Mouse (Mus musculus) lung, postnatal 0 days (tissue): Measurements from ENCODE around the gene Crocc. TPM values are rescaled to one million over a fixed set of nuclear protein-coding genes. Genes with fewer than 3 reads are reported as not detected.

Experiments
- ATAC-seq: fragments of 200-750 bp; cut with Nextera tagmentation; 2 replicates; pipeline ENCODE4 v1.8.0; 2017; ENCODE audit warnings: moderate library complexity
- DNase-seq: peaks from one replicate; pipeline ENCODE4 v3.0.0-alpha.2; 2016; ENCODE audit warnings: low spot score
- H3K27ac ChIP-seq: fragments of 300-500 bp; sonication (generic); 2 replicates; pipeline ENCODE4 v1.5.1; 2014; ENCODE audit warnings: antibody characterized with exemption, mild to moderate bottlenecking, low read length, mixed read lengths
- H3K27me3 ChIP-seq: fragments of 300-500 bp; sonication (generic); replicated peaks from 2 replicates; pipeline ENCODE4 v1.6.1; 2014; ENCODE audit warnings: low read length, mixed read lengths; ENCODE audit not compliant: insufficient read depth
- H3K36me3 ChIP-seq: fragments of 300-500 bp; sonication (generic); 2 replicates; pipeline ENCODE4 v1.6.1; 2014; ENCODE audit warnings: low read length, mixed read lengths; ENCODE audit not compliant: insufficient read depth
- H3K4me1 ChIP-seq: fragments of 300-500 bp; sonication (generic); 2 replicates; pipeline ENCODE4 v1.6.1; 2014; ENCODE audit warnings: antibody characterized with exemption, low read depth, low read length, mixed read lengths; ENCODE audit not compliant: insufficient read depth
- H3K4me2 ChIP-seq: fragments of 300-500 bp; sonication (generic); replicated peaks from 2 replicates; pipeline ENCODE4 v1.6.1; 2014; ENCODE audit warnings: low read depth, mild to moderate bottlenecking, low read length, moderate library complexity, mixed read lengths
- H3K4me3 ChIP-seq: fragments of 300-500 bp; sonication (generic); 2 replicates; pipeline ENCODE4 v1.5.1; 2014; ENCODE audit warnings: low read depth, low read length
- H3K9ac ChIP-seq: fragments of 300-500 bp; sonication (generic); replicated peaks from 2 replicates; pipeline ENCODE4 v1.6.1; 2014; ENCODE audit warnings: low read depth, mild to moderate bottlenecking
- H3K9me3 ChIP-seq: fragments of 300-500 bp; sonication (generic); 2 replicates; pipeline ENCODE4 v1.6.1; 2016; ENCODE audit warnings: low read length, mixed read lengths
- CTCF ChIP-seq: IDR thresholded peaks from 2 replicates; pipeline ENCODE4 v1.5.1; 2016; ENCODE audit warnings: antibody characterized with exemption, mild to moderate bottlenecking
- EP300 ChIP-seq: IDR thresholded peaks from 2 replicates; pipeline ENCODE4 v1.6.1; 2016; ENCODE audit warnings: antibody characterized with exemption, mild to moderate bottlenecking, control low read depth
- WGBS: fragments of 180-500 bp; shearing (Covaris S2); extraction: QIAGEN DNeasy Blood & Tissue Kit; methylation state at CpG from one replicate; pipeline ENCODE4 v1.1.7; 2014; 5-methylcytosine and 5-hydroxymethylcytosine counted together
- polyA plus RNA-seq: library from polyadenylated mRNA; unstranded; fragments of >200 nt; fragmentation: Nextera tagmentation; extraction: Ambion mirVana; gene quantifications from 2 replicates; pipeline ENCODE4 v1.2.1, GENCODE M21; 2015

The Crocc gene
- polyA plus RNA-seq, 1 experiment from 2014 or later: 2.3 TPM

GRCm38 (mm10) chr4:140996812-140997211 lies 63.5 kb downstream of the Crocc start:
- ATAC-seq (no peak), DNase-seq (no peak)
- Histone ChIP-seq H3K9ac (no peak overlapping the region), H3K36me3 (peaks cover 21% of the 10 kb centered on the region), H3K27ac (no peak overlapping the region), H3K4me3 (no peak overlapping the region), H3K4me2 (no peak overlapping the region), H3K9me3 (no peaks in the 10 kb centered on the region), H3K4me1 (no peaks in the 10 kb centered on the region), H3K27me3 (no peaks in the 10 kb centered on the region)
- no peak for TF ChIP-seq EP300
- no peak for TF ChIP-seq CTCF
- 93% methylated on average over 9 of the region's 9 CpGs for WGBS

- 91% methylated on average over 8 of the region's 8 CpGs for WGBS
- no peaks in the 10 kb centered on the region for H3K4me1 ChIP-seq
- H3K9ac ChIP-seq: no peak overlapping the region
- ATAC-seq: no peak
- no peak overlapping the region for H3K4me3 ChIP-seq
- no peaks in the 10 kb centered on the region for H3K9me3 ChIP-seq
- H3K27ac ChIP-seq: no peak overlapping the region
- no peak for TF ChIP-seq EP300
- H3K4me2 ChIP-seq: no peak overlapping the region
- H3K36me3 ChIP-seq: peaks cover 17% of the 10 kb centered on the region
- DNase-seq: no peak
- no peaks in the 10 kb centered on the region for H3K27me3 ChIP-seq
Measured at GRCm38 (mm10) chr4:140995811-140996210, 64.5 kb downstream of the Crocc start.

GRCm38 (mm10) chr4:140993846-140994245 lies 66.5 kb downstream of the Crocc start:
- 81% methylated on average over 8 of the region's 8 CpGs for WGBS
- no peak for DNase-seq
- TF ChIP-seq EP300 (no peak), CTCF (no peak)
- Histone ChIP-seq H3K27me3 (no peaks in the 10 kb centered on the region), H3K4me1 (no peaks in the 10 kb centered on the region), H3K9me3 (no peaks in the 10 kb centered on the region), H3K36me3 (peaks cover 13% of the 10 kb centered on the region), H3K27ac (no peak overlapping the region), H3K4me2 (no peak overlapping the region), H3K9ac (no peak overlapping the region), H3K4me3 (no peak overlapping the region)
- ATAC-seq: no peak

- H3K27ac ChIP-seq: no peak overlapping the region
- peaks cover 5% of the 10 kb centered on the region; the same call in 1 of the 2 replicates for H3K4me1 ChIP-seq
- 88% methylated on average over 20 of the region's 20 CpGs for WGBS
- ATAC-seq (no peak), DNase-seq (no peak)
- H3K27me3 ChIP-seq: no peaks in the 10 kb centered on the region
- H3K9me3 ChIP-seq: no peaks in the 10 kb centered on the region
- H3K36me3 ChIP-seq: peaks cover 13% of the 10 kb centered on the region
- H3K4me2 ChIP-seq: no peak overlapping the region
- no peak overlapping the region for H3K4me3 ChIP-seq
- TF ChIP-seq CTCF (no peak), EP300 (no peak)
- no peak overlapping the region for H3K9ac ChIP-seq
Measured at GRCm38 (mm10) chr4:140992215-140992614, 68.1 kb downstream of the Crocc start.

GRCm38 (mm10) chr4:140989447-140989846 lies 70.9 kb downstream of the Crocc start:
- H3K4me2 ChIP-seq: 0 out of 2 replicates have a peak overlapping the region, but pooled peaks have one; percentile 14
- no peak for DNase-seq
- H3K27ac ChIP-seq: no peak overlapping the region
- no peak for TF ChIP-seq CTCF
- TF ChIP-seq EP300: no peak
- 91% methylated on average over 14 of the region's 14 CpGs for WGBS
- H3K9me3 ChIP-seq: no peaks in the 10 kb centered on the region
- ATAC-seq: no peak
- peaks cover 5% of the 10 kb centered on the region; the same call in 1 of the 2 replicates for H3K4me1 ChIP-seq
- H3K36me3 ChIP-seq: no peaks in the 10 kb centered on the region; the same call in 1 of the 2 replicates
- no peaks in the 10 kb centered on the region for H3K27me3 ChIP-seq
- H3K4me3 ChIP-seq: no peak overlapping the region
- H3K9ac ChIP-seq: no peak overlapping the region

GRCm38 (mm10) chr4:140988706-140989290 lies 71.6 kb downstream of the Crocc start:
- Histone ChIP-seq H3K36me3 (no peaks in the 10 kb centered on the region), H3K27ac (no peak overlapping the region), H3K4me1 (peaks cover 5% of the 10 kb centered on the region; the same call in 1 of the 2 replicates), H3K9ac (no peak overlapping the region), H3K4me2 (no peak overlapping the region), H3K4me3 (no peak overlapping the region), H3K27me3 (no peaks in the 10 kb centered on the region), H3K9me3 (no peaks in the 10 kb centered on the region)
- TF ChIP-seq CTCF (no peak), EP300 (no peak)
- WGBS: 62% methylated on average over 7 of the region's 7 CpGs
- ATAC-seq: peak; percentile 18; the same call in 1 of the 2 replicates
- DNase-seq: peak; percentile 48
